Mouse (Mus musculus) liver, adult 2 months (tissue): Measurements from ENCODE around the gene Nans.

ENCODE experiments used
- CTCF ChIP-seq: fragments of 200-500 bp; IDR thresholded peaks from 2 replicates; pipeline ENCODE4 v1.5.1; 2011; ENCODE audit warnings: low read depth, low read length, control low read depth
- POLR2A ChIP-seq: fragments of 200-500 bp; IDR thresholded peaks from 2 replicates; pipeline ENCODE4 v1.6.1; 2011; ENCODE audit warnings: low read length, control low read depth; ENCODE audit not compliant: insufficient read depth; ENCODE audit errors: extremely low read depth

- TF ChIP-seq CTCF (peak; percentile 77), POLR2A (no peak)
Observed at GRCm38 (mm10) chr4:46545498-46545897, 56.5 kb downstream of the Nans start.
